Mouse (Mus musculus) CD4-positive naive resting alpha-beta T cell, adult 76 days (primary cell): ENCODE measurements around the gene Prlhr. TPM values are rescaled to one million over a fixed set of nuclear protein-coding genes. Genes with fewer than 3 reads are reported as not detected.

ENCODE experiments used
- total RNA-seq: library from RNA; stranded (reverse); gene quantifications from one replicate; pipeline ENCODE4 v1.2.4, GENCODE M21; 2023

Gene Prlhr
- not detected for total RNA-seq

GRCm38 (mm10) chr19:60468254-60468762 is at the start of gene Prlhr:
Gene Prlhr, minus strand, starts transcription at chr19:60468304.

Other genes starting within 250 kb of the Prlhr start
- 35.1 TPM for gene Fam204a, start 241.6 kb downstream of the Prlhr start, total RNA-seq
- gene Cacul1, start 112.7 kb upstream of the Prlhr start, total RNA-seq = 66.0 TPM